Mouse (Mus musculus) gastrocnemius, postnatal 4 days (tissue): ENCODE results near the gene Prf1. TPM values are rescaled to one million over a fixed set of nuclear protein-coding genes. Genes with fewer than 3 reads are reported as not detected.
A peak's percentile ranks its signal among the peaks of the same experiment; 100 is the strongest.

Experiments
- DNase-seq, 2 experiments: peaks; one replicate each; pipeline ENCODE4 v3.0.0; 2021 to 2022; ENCODE audit warnings: low spot score in 2 of 2, mixed read lengths in 2 of 2
- total RNA-seq, 2 experiments: library from RNA; stranded (reverse); gene quantifications; 2 replicates each; pipeline ENCODE4 v1.2.3; 2021

Prf1 gene
- total RNA-seq, 2 experiments from 2014 or later = not detected

GRCm38 (mm10) chr10:61285271-61285670 is 12.4 kb upstream of the Prf1 start:
- DNase-seq = peak; percentile 39 to 70

DNA sequence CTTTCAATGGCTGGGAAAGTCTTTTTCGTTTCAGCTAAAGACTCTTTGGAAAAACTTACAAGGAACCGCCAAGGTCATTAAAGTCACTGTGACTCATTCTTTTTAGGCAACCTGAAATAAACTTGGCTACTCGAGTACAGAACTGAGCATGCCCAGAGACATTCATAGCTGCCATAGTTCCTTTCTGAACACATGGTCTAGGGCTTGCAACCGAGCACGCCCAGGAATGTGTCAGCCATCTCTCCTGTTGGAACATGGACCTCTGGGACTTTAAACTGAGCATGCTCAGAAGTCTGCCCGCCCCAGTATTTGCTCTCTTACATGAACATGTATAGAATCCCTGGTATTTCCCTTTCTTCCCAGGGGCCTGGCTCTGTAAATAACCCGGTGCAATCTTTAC is 11.4 kb upstream of the Prf1 start:
- peak in 1 of 2 experiments; percentile 14 for DNase-seq

- DNase-seq = no peak
Observed at GRCm38 (mm10) chr10:61290016-61290415, 7.6 kb upstream of the Prf1 start.

GRCm38 (mm10) chr10:61290479-61290878 is 7.2 kb upstream of the Prf1 start:
- no peak for DNase-seq

DNA sequence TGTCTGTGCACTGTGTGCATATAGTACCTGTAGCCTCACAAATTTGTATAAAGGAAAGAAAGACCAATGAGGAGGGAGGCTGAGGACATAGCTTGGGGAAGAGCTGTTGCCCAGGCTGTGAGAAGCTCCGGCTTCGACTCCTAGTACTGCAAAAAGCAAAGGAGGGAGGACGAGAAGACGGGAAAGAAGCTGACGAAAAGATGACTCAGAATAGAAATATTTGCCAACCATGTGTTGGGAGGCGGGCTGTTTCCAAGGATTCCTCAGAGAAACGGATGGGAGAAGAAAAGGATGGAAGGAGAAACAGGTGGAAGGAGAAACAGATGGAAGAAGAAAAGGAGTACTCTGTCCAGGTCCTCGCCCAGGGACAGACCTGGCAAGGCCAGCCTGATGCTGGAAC is 3.4 kb upstream of the Prf1 start:
- DNase-seq = peak in 1 of 2 experiments; percentile 10

GRCm38 (mm10) chr10:61296713-61297445 is 754 bp upstream of the Prf1 start:
- DNase-seq = peak in 1 of 2 experiments; percentile 17

DNA sequence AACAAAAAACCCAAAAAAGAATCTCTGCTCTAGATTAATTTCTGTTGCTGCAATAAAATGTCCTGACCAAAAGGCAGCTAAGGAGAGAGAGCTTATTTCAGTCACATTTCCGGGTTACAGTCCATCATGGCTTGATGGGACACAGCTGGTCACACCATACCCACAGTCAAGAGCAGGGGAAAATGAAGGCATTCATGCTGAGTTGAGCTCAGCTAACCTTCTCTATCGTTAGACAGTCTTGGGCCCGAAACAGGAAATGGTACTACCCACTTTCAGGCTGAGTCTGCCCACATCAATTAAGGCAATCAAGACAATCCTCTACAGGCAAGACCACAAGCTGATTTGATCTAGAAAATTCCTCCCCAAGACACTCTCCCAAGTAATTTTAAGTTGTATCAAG is 3.4 kb downstream of the Prf1 start:
- no peak for DNase-seq

DNA sequence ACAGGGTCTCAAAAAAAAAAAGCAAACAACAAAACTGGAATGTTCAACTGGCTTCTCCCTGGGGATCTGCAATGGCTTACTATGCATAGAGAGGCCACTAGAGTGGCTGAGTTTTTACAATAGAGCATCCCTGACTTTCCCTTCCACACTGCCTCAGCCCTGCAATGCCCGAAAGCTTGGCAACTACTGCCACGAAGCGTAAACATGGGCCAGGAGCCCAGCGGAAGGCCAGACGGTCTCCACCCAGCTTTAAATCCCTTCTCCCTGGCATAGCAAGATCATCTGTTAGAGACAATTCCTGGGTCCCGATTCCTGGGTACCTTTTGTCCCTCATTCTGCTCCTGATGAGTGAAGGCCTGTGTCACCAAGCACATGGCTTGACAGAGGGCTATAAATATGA is 6.4 kb downstream of the Prf1 start:
- DNase-seq = peak in 1 of 2 experiments; percentile 3

DNA sequence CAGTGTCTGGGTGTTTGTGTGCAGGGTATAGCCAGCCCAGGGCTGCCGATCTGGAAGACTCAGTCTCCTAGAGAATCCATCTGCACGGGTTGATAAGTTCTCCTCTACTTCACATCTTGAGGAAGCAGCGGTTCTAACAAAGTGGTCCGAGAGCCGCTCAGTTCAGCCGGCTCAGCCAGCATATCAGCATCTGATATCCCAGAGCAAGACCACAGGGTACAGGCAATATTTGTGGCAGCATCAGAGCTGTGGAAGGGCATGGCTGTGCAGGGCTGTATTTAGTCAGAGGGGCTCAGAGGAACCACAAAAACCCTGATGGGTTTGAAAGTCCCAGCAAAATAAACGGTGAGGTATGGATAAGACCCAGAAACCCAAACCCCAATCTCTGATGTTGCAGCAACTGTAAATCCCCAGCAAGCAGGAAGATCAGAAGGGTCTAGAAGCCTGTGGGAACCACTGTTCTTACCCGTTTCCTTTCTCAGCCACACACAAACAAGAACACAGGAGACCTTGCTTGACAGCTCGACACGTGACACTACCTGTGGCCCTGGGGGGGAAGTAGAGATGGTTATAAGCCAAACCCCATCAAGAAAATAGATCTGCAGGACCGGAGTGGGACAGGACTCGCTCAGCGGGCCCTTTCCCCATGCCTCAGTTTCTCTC is 8.4 kb downstream of the Prf1 start:
- peak in 1 of 2 experiments; percentile 11 for DNase-seq

DNA sequence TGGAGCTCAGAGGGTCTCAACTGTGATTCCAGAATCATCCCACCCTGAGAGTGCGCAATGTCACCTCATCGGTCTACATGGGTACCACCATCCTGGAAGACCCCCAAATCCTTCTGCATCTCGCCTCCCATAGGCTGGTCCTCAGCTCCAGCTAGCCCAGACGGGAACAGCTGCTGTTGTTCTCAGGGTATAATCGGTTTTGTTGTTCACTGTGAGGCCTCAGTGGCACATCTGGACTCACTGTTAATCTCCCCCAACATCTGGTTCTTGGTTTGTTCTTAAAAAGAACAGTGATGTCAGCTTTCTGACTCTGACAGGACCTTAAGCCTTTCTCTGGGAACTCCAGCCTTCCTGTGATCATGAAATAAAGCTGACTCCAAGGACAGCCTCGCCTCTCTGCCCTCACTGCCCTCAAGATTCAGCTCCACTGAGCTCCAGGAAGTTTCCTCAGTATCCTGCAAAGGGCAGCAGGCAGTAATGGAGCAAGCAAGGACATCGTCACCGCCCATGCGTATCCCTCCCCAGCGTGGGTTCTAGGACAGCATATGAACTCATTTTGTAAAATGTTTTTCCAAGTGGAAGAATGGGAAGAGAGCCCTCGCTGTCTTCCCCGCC is 11.2 kb downstream of the Prf1 start:
- no peak for DNase-seq

DNA sequence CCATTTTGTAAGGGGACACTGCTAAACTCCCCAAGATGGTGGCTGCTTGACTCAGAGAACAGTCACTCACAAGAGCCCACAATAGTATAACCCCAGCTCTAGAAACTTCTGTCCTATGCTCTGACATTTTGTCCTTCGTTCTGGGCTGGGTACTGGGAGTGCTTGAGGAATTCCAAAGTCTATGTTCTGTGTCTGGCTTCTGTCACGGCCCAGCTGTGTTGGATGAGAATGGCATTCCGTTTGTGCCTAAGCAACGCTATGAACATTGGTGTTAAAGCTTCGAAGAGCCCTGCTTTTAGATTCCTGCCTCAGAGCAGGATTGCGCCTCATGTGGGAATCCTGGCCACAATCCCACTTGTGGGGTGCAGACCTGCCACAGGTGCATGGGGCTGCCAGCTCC is 14.5 kb downstream of the Prf1 start:
- DNase-seq = no peak

DNA sequence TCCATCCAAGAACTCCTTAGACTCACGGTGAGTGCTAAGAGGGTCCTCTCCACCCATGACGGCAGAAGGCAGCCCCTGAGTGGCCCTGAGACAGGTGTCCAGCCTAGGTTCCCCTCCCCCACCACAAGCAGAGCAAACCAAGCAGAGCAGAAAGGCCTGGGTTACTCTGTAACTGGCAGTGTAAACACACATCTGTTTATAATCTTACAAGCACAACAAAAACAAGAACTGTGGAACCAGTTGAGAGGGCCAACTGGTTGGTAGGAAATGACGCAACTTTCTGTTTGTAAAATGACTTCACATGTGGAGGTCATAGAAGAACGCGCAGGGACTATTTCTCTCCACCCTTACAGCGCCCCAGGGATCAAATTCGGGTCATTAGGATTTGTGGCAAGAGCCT is 15.1 kb downstream of the Prf1 start:
- DNase-seq = no peak

DNA sequence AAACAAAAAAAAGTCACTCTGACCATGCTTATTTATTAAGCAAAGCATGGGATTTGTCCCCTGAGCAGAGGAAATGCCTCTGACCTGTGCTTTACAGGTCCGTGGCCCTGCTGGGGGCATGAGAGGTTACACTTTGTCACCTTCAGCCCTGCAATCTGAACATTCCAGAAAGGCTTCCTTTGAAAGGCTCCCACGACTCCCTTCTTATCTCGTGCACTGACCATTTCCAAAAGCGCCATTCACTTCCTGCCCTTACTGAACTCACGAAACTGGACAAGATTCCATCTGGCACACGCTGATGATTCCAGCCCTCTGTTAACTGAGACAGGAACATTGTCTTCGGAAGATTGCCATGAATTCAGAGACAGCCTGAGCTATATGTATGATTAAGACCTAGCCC is 16.1 kb downstream of the Prf1 start:
- no peak for DNase-seq

DNA sequence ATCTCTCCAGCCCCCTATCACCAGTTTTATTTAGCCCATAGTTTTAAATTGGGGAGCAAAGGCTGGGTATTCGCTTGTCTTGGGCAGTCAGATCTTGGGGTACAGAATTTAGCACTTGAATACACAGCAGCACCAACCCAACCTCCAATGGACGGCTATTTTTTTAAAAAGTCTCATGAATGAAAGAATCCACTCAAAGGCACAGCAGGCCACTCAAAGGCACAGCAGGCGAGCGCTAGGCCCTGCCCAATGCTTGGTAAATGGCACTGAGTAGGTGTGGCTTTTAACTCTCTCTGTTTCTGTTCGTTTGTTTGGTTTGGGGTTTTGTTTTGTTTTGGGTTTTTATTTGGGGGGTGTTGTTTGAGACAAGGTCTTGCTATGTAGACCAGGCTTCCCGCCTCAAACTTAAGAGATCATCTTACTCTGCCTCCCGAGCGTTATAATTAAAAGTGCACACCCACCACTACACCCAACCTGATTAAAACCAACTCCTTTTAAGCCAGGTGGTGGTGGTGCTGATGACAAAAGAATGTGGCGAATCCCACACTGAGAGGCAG is 17.8 kb downstream of the Prf1 start:
- no peak for DNase-seq

- no peak for DNase-seq
Observed at GRCm38 (mm10) chr10:61318527-61318926, 20.9 kb downstream of the Prf1 start.

DNA sequence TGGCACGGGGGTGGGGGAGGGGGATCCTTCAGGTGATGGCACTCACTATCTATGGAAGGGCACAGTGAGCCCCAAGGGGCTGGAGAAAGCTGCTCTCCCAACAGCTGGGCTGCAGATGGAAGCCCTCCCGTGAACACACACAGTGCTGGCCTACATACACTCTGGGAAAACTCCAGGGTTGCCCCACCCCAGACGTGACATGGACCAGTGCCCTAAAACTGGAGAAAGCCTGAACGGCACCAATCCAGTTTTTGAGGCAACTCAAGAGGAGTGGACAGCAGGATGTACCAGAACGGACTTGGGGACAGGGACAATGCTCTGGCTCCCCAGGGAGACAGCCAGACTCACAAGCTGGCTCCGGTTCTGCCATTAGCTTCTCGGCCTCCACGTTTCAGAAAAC is 27.1 kb downstream of the Prf1 start:
- DNase-seq = peak in 1 of 2 experiments; percentile 56

GRCm38 (mm10) chr10:61325782-61326328 is 28.2 kb downstream of the Prf1 start:
- no peak for DNase-seq

DNA sequence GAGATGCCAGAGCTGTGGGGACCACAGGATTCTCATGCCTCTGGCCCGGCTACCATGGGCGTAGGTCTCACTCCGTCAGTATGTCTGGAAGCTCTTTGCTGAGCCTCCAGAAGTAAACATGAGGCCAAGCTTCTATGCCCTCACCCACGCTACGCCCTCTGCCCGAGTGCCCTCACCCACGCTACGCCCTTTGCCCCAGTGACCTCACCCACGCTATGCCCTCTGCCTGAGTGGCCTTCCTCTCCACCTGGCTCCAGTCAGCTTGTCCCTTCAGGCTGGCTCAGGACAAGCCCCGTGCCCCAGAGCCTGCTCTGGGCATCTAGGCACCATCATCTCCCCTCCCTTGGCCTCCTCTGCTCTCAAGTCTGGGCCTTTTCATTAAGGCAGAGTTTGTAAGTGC is 29.9 kb downstream of the Prf1 start:
- no peak for DNase-seq

DNA sequence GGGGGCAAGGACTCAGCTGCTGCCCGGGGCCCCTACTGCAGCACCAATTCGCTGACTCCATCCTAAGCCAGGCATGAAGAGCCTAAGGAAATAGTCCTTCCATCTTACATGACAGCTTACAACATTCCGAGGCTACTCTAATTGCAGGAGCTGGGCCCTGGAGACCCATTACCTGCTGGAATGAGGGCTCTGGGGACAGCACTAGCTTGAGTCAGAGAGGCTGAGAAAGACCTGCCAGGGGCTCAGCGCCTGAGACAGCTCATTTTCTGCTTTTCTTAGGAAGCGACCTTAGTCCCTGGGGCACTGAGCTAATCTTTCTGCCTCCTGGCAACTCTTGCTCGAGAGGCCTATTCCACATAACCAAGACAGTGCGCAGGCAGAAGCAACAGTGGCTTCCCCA is 31.3 kb downstream of the Prf1 start:
- peak in 1 of 2 experiments; percentile 48 for DNase-seq

DNA sequence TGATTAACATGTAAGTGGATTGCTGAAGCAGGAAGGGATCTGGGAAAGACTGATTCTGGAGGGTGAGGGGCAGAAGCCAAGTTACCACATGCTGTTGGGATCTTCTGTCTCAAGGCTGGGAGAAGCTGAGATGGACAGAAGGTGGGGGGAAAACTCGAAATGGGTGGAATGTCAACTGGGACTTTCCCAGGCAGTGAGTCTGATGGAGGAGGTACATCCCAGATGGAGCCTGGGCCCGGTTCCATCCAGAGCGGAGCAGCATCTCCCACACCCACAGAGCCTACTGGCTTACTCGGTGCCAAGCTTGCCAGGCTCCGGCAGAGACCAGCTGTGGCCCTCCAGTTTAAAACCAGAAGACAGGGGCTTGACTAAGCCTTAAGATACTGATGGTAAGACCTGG is 33.4 kb downstream of the Prf1 start:
- peak in 1 of 2 experiments; percentile 67 for DNase-seq

DNA sequence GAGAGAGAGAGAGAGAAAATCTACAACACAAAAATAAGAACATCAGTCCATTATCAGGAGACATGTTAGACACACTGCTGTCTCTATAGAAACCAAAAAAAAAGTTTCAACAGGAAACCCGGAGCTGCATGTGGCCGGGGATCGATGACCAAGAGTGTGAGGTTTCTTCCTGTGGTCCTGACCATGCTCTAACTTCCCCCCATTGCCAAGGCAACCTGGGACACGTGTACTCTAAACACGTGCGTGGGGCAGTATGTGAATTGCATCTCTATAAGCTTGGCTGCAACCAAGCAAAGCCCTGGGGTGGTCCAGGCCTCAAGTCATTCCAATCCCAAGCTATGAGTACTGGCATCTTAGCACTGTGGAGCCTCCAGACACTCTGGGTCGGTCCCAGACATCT is 36.9 kb downstream of the Prf1 start:
- DNase-seq = no peak

DNA sequence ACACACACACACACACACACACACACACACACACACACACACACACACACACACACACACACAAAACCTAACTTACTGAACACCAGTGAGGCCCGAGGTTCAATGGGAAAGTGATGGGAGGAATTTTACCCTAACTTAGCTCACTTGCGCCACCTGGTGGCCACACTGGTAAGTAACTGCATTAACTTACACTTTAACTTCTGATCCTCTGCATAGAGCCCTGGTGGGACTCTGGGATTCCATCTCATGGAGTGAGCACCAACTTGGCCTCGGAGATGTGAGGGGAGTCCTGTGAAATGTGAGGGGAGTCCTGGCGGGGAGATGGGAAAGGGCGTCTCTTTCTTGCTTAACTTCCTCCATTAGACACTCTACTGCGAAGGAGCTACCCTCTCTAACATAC is 38.5 kb downstream of the Prf1 start:
- DNase-seq = peak; percentile 82 to 85
